Mouse (Mus musculus) neural tube, embryonic 15.5 days (tissue): ENCODE measurements at regions not wholly inside any gene's neighbourhood (a gene's known extent, or its start where the extent isn't known, plus 50 kb on each side); places are given as distances from the start of the nearest gene placed in this dataset.

Experiments used
- ATAC-seq: fragments of 200-750 bp; cut with Nextera tagmentation; 2 replicates; pipeline ENCODE4 v1.8.0; 2017; ENCODE audit warnings: mild to moderate bottlenecking, moderate TSS enrichment, moderate library complexity; ENCODE audit not compliant: low FRiP score
- H3K27ac ChIP-seq: fragments of 300-500 bp; sonication (generic); replicated peaks from 2 replicates; pipeline ENCODE4 v1.5.1; 2015; ENCODE audit warnings: mild to moderate bottlenecking, inconsistent platforms
- H3K27me3 ChIP-seq: fragments of 300-500 bp; sonication (generic); replicated peaks from 2 replicates; pipeline ENCODE4 v1.6.1; 2015; ENCODE audit warnings: inconsistent platforms
- H3K36me3 ChIP-seq: fragments of 300-500 bp; sonication (generic); 2 replicates; pipeline ENCODE4 v1.6.1; 2015; ENCODE audit warnings: inconsistent platforms
- H3K4me1 ChIP-seq: fragments of 300-500 bp; sonication (generic); 2 replicates; pipeline ENCODE4 v1.6.1; 2015; ENCODE audit warnings: inconsistent platforms
- H3K4me2 ChIP-seq: fragments of 300-500 bp; sonication (generic); 2 replicates; pipeline ENCODE4 v1.6.1; 2015; ENCODE audit warnings: inconsistent platforms, mild to moderate bottlenecking, moderate library complexity
- H3K4me3 ChIP-seq: fragments of 300-500 bp; sonication (generic); replicated peaks from 2 replicates; pipeline ENCODE4 v1.5.1; 2015; ENCODE audit warnings: mild to moderate bottlenecking, inconsistent platforms
- H3K9ac ChIP-seq: fragments of 300-500 bp; sonication (generic); replicated peaks from 2 replicates; pipeline ENCODE4 v1.6.1; 2015; ENCODE audit warnings: mild to moderate bottlenecking, inconsistent platforms
- H3K9me3 ChIP-seq: fragments of 300-500 bp; sonication (generic); replicated peaks from 2 replicates; pipeline ENCODE4 v1.6.1; 2016; ENCODE audit warnings: inconsistent platforms
- WGBS: fragments of 180-500 bp; shearing (Covaris S2); methylation state at CpG from one replicate; pipeline ENCODE4 v1.1.7; 2015; ENCODE audit warnings: mixed read lengths; 5-methylcytosine and 5-hydroxymethylcytosine counted together

DNA sequence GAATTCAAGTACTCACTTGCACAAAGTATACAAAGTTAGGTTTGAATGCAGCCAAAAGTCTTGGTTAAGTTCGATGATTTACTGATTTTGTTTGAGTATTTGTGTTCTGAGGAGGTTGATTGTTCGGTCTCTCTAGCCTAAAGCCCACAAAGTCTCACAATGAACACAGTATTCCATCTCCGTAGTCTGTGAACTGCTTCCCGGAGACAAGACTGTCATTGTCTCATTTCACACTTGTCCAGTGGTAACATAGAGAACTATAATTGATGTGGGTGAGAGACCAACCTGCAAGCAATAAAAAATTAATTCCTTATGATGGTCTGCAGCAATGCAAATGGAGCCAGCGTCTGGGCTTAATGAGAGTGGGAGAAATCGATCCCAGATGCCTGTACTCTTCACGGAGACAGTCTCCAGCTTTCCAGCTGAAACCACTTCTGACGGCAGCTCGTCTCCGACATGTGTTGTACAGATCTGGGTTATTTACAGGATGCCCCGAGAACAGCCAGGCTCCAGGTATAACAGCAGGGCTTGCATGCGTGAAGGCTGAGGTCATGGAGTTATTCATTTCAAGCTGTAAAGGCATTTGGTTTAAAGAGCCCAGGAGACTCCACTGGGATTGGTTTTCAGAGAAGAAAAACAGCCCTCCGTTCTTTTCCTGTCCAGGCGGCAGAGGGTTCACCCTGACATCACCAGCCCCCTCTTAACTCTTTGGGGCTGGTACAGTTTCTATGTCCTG is 75.2 kb downstream of the Asb13 start:
- peak overlapping the region; percentile 12; the same call in 1 of the 2 replicates for H3K4me3 ChIP-seq
- no peak overlapping the region for H3K9ac ChIP-seq
- WGBS, result 30% methylated on average over 14 of the region's 14 CpGs
- H3K36me3 ChIP-seq, result no peaks in the 10 kb centered on the region
- peaks cover 15% of the 10 kb centered on the region for H3K4me1 ChIP-seq
- H3K4me2 ChIP-seq, result peak overlapping the region; percentile 45
- no peak for ATAC-seq
- H3K27me3 ChIP-seq, result no peaks in the 10 kb centered on the region
- H3K27ac ChIP-seq, result 0 out of 2 replicates have a peak overlapping the region, but pooled peaks have one; percentile 9
- H3K9me3 ChIP-seq, result no peaks in the 10 kb centered on the region
